8 mouse cellular contexts compared by ENCODE assay signal in genomic region chr3:32698228-32698863, GRCm38 (mm10). TPM values are rescaled to one million over a fixed set of nuclear protein-coding genes. Genes with fewer than 3 reads are reported as not detected.
DNase-seq lines count a peak whose midpoint lies in the region; ATAC-seq lines count a peak whose summit lies in the region.

No protein-coding gene starts in this region.

- H3K36me3 ChIP-seq in hindbrain, embryonic 15.5 days: no peaks in the 10 kb centered on the region

- H3K4me2 ChIP-seq in hindbrain, embryonic 15.5 days: no peak overlapping the region

- no peak overlapping the region for H3K9ac ChIP-seq in hindbrain, embryonic 15.5 days

- H3K4me3 ChIP-seq in hindbrain, embryonic 15.5 days: no peak overlapping the region

- no peaks in the 10 kb centered on the region for H3K9me3 ChIP-seq in hindbrain, embryonic 15.5 days

- peak; percentile 74 for DNase-seq in MN1 (ENCODE audit: low spot score)
- peak; percentile 57 for DNase-seq in cerebellum, adult 11-12 months
- peak; percentile 91 to 99 for DNase-seq in frontal cortex, adult 2 months (ENCODE audit: extremely low spot score in 1 of 2, low spot score in 1 of 2)
- DNase-seq in left cerebral cortex, adult 11 months (ENCODE audit: low spot score): peak; percentile 93
- DNase-seq in lung, postnatal 36 days: peak; percentile 97
- peak; percentile 91 for DNase-seq in right cerebral cortex, adult 18-20 months
- DNase-seq in urinary bladder, adult 18-20 months (ENCODE audit: low spot score in 2 of 2): peak; percentile 62 to 74

- peak; percentile 85 for ATAC-seq in hindbrain, embryonic 15.5 days (ENCODE audit: low FRiP score, low read depth)

- H3K4me1 ChIP-seq in hindbrain, embryonic 15.5 days (replicated peaks): no peaks in the 10 kb centered on the region

- no peak overlapping the region for H3K27ac ChIP-seq in hindbrain, embryonic 15.5 days (replicated peaks)

- no peaks in the 10 kb centered on the region for H3K27me3 ChIP-seq in hindbrain, embryonic 15.5 days

- WGBS in hindbrain, embryonic 15.5 days: 33% methylated on average over 7 of the region's 7 CpGs

RNA-seq across cellular contexts. Expression of gene Actl6a, which starts 7.8 kb away (rescaled TPM):
- 20.7 and 22.0 TPM in 2 replicates for polyA plus RNA-seq in frontal cortex, adult 2 months (2012; rRNA removed)
- polyA plus RNA-seq in hindbrain, embryonic 15.5 days (2015; fragmentation: Nextera tagmentation; extraction: Ambion mirVana): 63.2 and 68.9 TPM in 2 replicates

RNA-seq across cellular contexts. Expression of gene Ndufb5, which starts 38.4 kb away (rescaled TPM):
- polyA plus RNA-seq in frontal cortex, adult 2 months (2012; rRNA removed): 279 and 326 TPM in 2 replicates
- 311 and 334 TPM in 2 replicates for polyA plus RNA-seq in hindbrain, embryonic 15.5 days (2015; fragmentation: Nextera tagmentation; extraction: Ambion mirVana)

RNA-seq across cellular contexts. Expression of gene Mrpl47, which starts 39.1 kb away (rescaled TPM):
- 10.9 and 14.7 TPM in 2 replicates for polyA plus RNA-seq in frontal cortex, adult 2 months (2012; rRNA removed)
- polyA plus RNA-seq in hindbrain, embryonic 15.5 days (2015; fragmentation: Nextera tagmentation; extraction: Ambion mirVana): 30.2 and 33.4 TPM in 2 replicates
